Comparison of ENCODE assay signal across 11 mouse cellular contexts in the genomic region with DNA sequence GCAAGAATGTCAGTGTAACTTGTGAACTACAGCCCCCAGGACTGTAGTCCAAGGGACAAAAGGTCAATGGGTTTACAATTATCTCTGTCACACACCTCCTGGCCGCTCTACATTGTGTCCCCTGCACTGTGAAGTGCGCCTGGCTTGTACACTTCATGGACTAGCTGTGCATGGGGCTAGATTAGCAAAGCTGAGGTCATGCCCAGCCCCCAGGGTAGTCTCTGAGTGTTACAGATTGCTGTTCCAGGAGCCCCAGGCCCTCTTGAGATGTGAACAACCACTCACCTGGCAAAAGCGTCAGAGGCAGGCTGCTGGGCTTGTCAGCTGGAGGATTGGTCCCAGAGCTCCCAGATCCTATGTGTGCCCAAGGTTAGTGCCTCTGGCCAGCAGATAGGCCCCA. TPM values are rescaled to one million over a fixed set of nuclear protein-coding genes. Genes with fewer than 3 reads are reported as not detected.
A peak's percentile ranks its signal among the peaks of the same experiment; 100 is the strongest.
DNase-seq lines count a peak whose midpoint lies in the region; ATAC-seq and TF ChIP-seq lines count a peak whose summit lies in the region.
"Had no signal": no experiment of that assay in that cellular context is flagged by ENCODE, and none has a peak within 500 bp of the region (broad histone marks: within the 10 kb centered on the region; RNA-seq: fewer than 3 reads in every experiment).

No protein-coding gene starts in this region.

- H3K27me3 ChIP-seq in heart, embryonic 12.5 days (replicated peaks) = no peaks in the 10 kb centered on the region
- peaks cover 75% of the 10 kb centered on the region for H3K27me3 ChIP-seq in E14TG2a.4 (ENCODE audit: insufficient read depth, low read length)
- no peaks in the 10 kb centered on the region for H3K27me3 ChIP-seq in embryonic facial prominence, embryonic 14.5 days (replicated peaks; ENCODE audit: control insufficient read depth, insufficient read depth, low read length)
- no peaks in the 10 kb centered on the region for H3K27me3 ChIP-seq in liver, embryonic 11.5 days (replicated peaks; ENCODE audit: control insufficient read depth, insufficient read depth, low read length)
- H3K27me3 ChIP-seq: hindbrain, embryonic 15.5 days had no signal

- ATAC-seq in heart, embryonic 12.5 days (ENCODE audit: insufficient number of reproducible peaks, low FRiP score) = peak; percentile 49; the same call in 1 of the 2 replicates
- no peak for ATAC-seq in embryonic facial prominence, embryonic 14.5 days (ENCODE audit: low read depth)
- peak; percentile 70 for ATAC-seq in liver, embryonic 11.5 days (replicated peaks; ENCODE audit: low FRiP score)

- no peaks in the 10 kb centered on the region for H3K9me3 ChIP-seq in heart, embryonic 12.5 days (replicated peaks)
- no peaks in the 10 kb centered on the region for H3K9me3 ChIP-seq in E14TG2a.4 (ENCODE audit: low read length)
- H3K9me3 ChIP-seq in embryonic facial prominence, embryonic 14.5 days (ENCODE audit: control insufficient read depth, low read length) = no peaks in the 10 kb centered on the region
- no peaks in the 10 kb centered on the region for H3K9me3 ChIP-seq in liver, embryonic 11.5 days (ENCODE audit: control insufficient read depth, low read length)
- H3K9me3 ChIP-seq: hindbrain, embryonic 15.5 days; megakaryocyte, embryonic 14.5 days had no signal

- H3K9ac ChIP-seq in heart, embryonic 12.5 days = peak overlapping the region; percentile 41
- peak overlapping the region; percentile 17; the same call in 1 of the 2 replicates for H3K9ac ChIP-seq in embryonic facial prominence, embryonic 14.5 days (ENCODE audit: low read depth, low read length)
- H3K9ac ChIP-seq in liver, embryonic 11.5 days (ENCODE audit: low read depth, low read length) = peak overlapping the region; percentile 30
- H3K9ac ChIP-seq: hindbrain, embryonic 15.5 days had no signal

- intact Hi-C loops in heart, postnatal 10 days (cut with DNase I) = no loop called here

- no peak for TF ChIP-seq CTCF in E14TG2a.4 (conservative IDR thresholded peaks at IDR 0.05; ENCODE audit: low read length)

- H3K4me3 ChIP-seq in heart, embryonic 12.5 days = peak overlapping the region; percentile 23
- peak overlapping the region; percentile 32; the same call in 1 of the 2 replicates for H3K4me3 ChIP-seq in E14TG2a.4 (replicated peaks; ENCODE audit: low read length)
- H3K4me3 ChIP-seq in embryonic facial prominence, embryonic 14.5 days (ENCODE audit: low read depth, low read length) = no peak overlapping the region
- H3K4me3 ChIP-seq in liver, embryonic 11.5 days (ENCODE audit: low read depth, low read length) = peak overlapping the region; percentile 20; the same call in 1 of the 2 replicates
- H3K4me3 ChIP-seq: hindbrain, embryonic 15.5 days; megakaryocyte, embryonic 14.5 days had no signal

- no peak for DNase-seq in heart, postnatal 10 days
- no peak for DNase-seq in embryonic facial prominence, embryonic 14.5 days (ENCODE audit: low spot score)
- peak; percentile 41 for DNase-seq in liver, embryonic 11.5 days (ENCODE audit: low spot score)
- DNase-seq in right cerebral cortex, postnatal 10 days (ENCODE audit: low spot score in 2 of 2) = no peak
- no peak for DNase-seq in layer of hippocampus, adult 11-12 months (ENCODE audit: low spot score)
- no peak for DNase-seq in testis, postnatal 10 days (ENCODE audit: low spot score)
- DNase-seq: thymus, postnatal 36 days had no signal

- peaks cover 82% of the 10 kb centered on the region for H3K4me1 ChIP-seq in heart, embryonic 12.5 days (replicated peaks)
- H3K4me1 ChIP-seq in E14TG2a.4 (replicated peaks; ENCODE audit: low read depth, low read length) = peaks cover 48% of the 10 kb centered on the region
- peaks cover 24% of the 10 kb centered on the region for H3K4me1 ChIP-seq in embryonic facial prominence, embryonic 14.5 days (ENCODE audit: control insufficient read depth, insufficient read depth, low read length)
- peaks cover 34% of the 10 kb centered on the region for H3K4me1 ChIP-seq in liver, embryonic 11.5 days (replicated peaks; ENCODE audit: control insufficient read depth, insufficient read depth, low read length)

- 14% methylated on average over 3 of the region's 3 CpGs for whole genome bisulfite sequencing in heart, embryonic 12.5 days
- 71% methylated on average over 2 of the region's 3 CpGs for WGBS in embryonic facial prominence, embryonic 14.5 days
- 43% methylated on average over 3 of the region's 3 CpGs for WGBS in liver, embryonic 11.5 days

- peak overlapping the region; percentile 84 for H3K27ac ChIP-seq in heart, embryonic 12.5 days (ENCODE audit: poor library complexity, severe bottlenecking)
- no peak overlapping the region for H3K27ac ChIP-seq in embryonic facial prominence, embryonic 14.5 days (replicated peaks; ENCODE audit: low read depth, low read length)
- peak overlapping the region; percentile 75; the same call in 1 of the 2 replicates for H3K27ac ChIP-seq in liver, embryonic 11.5 days (ENCODE audit: low read depth, low read length)
- H3K27ac ChIP-seq: hindbrain, embryonic 15.5 days had no signal

- H3K36me3 ChIP-seq in heart, embryonic 12.5 days = peaks cover 11% of the 10 kb centered on the region; the same call in 1 of the 2 replicates
- no peaks in the 10 kb centered on the region for H3K36me3 ChIP-seq in E14TG2a.4 (ENCODE audit: insufficient read depth, low read length)
- no peaks in the 10 kb centered on the region for H3K36me3 ChIP-seq in embryonic facial prominence, embryonic 14.5 days (ENCODE audit: control insufficient read depth, insufficient read depth, low read length)
- H3K36me3 ChIP-seq in liver, embryonic 11.5 days (ENCODE audit: control insufficient read depth, insufficient read depth, low read length) = peaks cover 2% of the 10 kb centered on the region; the same call in 1 of the 2 replicates
- H3K36me3 ChIP-seq: hindbrain, embryonic 15.5 days had no signal

- peak overlapping the region; percentile 51 for H3K4me2 ChIP-seq in heart, embryonic 12.5 days
- H3K4me2 ChIP-seq in embryonic facial prominence, embryonic 14.5 days (ENCODE audit: low read depth, low read length) = peak overlapping the region; percentile 30
- peak overlapping the region; percentile 50 for H3K4me2 ChIP-seq in liver, embryonic 11.5 days
- H3K4me2 ChIP-seq: hindbrain, embryonic 15.5 days had no signal

RNA-seq across cellular contexts. Expression of a gene that starts 0.6 kb away (rescaled TPM):
- 75.6 and 76.5 TPM in 2 replicates for polyA plus RNA-seq in heart, embryonic 12.5 days (2016; fragmentation: Nextera tagmentation; extraction: Ambion mirVana)
- total RNA-seq in heart, postnatal 10 days (2021) = 10 to 100 TPM; 19.0 to 43.7 TPM
- polyA plus RNA-seq in embryonic facial prominence, embryonic 14.5 days (2014; fragmentation: Nextera tagmentation; extraction: Ambion mirVana) = 21.7 and 27.1 TPM in 2 replicates
- 7.5 and 8.5 TPM in 2 replicates for polyA plus RNA-seq in liver, embryonic 11.5 days (2014; fragmentation: Nextera tagmentation; extraction: Ambion mirVana)

RNA-seq across cellular contexts. Expression of a gene that starts 57.1 kb away (rescaled TPM):
- polyA plus RNA-seq in heart, embryonic 12.5 days (2016; fragmentation: Nextera tagmentation; extraction: Ambion mirVana) = 250 and 251 TPM in 2 replicates
- 100 to 1,000 TPM; 236 to 245 TPM for total RNA-seq in heart, postnatal 10 days (2021)
- polyA plus RNA-seq in embryonic facial prominence, embryonic 14.5 days (2014; fragmentation: Nextera tagmentation; extraction: Ambion mirVana) = 290 and 337 TPM in 2 replicates
- 322 and 344 TPM in 2 replicates for polyA plus RNA-seq in liver, embryonic 11.5 days (2014; fragmentation: Nextera tagmentation; extraction: Ambion mirVana)
